Mouse (Mus musculus): ENCODE measurements around the gene Wdr62.
A peak's percentile ranks its signal among the peaks of the same experiment; 100 is the strongest.
"Not testable (repeated sequence)": the region's sequence is repeated elsewhere in the genome, so short reads cannot be mapped to it uniquely, and the experiment has no call there.

The Wdr62 gene

DNA sequence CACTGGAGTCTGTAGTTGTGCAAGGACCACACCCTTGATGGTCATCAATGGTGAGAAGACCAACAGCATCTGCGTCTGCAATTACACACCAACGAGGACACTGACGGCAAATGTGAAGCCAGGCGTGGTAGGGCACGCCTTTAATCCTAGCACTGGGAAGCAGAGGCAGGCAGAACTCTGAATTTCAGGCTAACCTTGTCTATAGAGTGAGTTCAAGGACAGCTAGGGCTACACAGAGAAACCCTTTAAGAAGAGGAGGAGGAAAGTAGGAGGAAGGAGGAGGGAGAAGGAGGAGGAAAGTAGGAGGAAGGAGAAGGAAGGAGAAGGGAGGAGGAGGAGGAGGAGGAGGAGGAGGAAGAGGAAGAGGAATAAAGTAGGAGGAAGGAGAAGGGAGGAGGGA is 14.7 kb downstream of the Wdr62 start:
- no peak for DNase-seq (ENCODE audit: low read depth)

DNA sequence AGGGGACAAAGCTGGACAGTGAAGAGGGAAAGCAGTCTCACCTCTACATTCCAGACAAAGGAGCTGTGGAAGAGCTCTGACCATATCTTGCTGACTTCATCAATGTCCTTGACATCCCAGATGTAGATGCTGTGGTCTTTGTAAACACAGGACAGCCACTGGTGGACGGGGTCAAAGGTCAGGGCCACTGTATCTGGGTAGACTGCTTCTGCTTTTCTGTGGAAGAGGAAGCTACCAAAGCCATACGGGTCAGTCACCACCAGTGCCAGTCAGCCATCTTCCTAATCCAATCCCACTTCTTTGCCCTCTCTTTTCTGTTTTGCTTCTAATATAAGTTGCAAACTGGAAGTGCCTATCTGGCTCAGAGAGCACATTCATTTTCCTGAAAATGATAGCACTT is 15.2 kb downstream of the Wdr62 start:
- peak; percentile 65 for DNase-seq (ENCODE audit: low read depth)

DNA sequence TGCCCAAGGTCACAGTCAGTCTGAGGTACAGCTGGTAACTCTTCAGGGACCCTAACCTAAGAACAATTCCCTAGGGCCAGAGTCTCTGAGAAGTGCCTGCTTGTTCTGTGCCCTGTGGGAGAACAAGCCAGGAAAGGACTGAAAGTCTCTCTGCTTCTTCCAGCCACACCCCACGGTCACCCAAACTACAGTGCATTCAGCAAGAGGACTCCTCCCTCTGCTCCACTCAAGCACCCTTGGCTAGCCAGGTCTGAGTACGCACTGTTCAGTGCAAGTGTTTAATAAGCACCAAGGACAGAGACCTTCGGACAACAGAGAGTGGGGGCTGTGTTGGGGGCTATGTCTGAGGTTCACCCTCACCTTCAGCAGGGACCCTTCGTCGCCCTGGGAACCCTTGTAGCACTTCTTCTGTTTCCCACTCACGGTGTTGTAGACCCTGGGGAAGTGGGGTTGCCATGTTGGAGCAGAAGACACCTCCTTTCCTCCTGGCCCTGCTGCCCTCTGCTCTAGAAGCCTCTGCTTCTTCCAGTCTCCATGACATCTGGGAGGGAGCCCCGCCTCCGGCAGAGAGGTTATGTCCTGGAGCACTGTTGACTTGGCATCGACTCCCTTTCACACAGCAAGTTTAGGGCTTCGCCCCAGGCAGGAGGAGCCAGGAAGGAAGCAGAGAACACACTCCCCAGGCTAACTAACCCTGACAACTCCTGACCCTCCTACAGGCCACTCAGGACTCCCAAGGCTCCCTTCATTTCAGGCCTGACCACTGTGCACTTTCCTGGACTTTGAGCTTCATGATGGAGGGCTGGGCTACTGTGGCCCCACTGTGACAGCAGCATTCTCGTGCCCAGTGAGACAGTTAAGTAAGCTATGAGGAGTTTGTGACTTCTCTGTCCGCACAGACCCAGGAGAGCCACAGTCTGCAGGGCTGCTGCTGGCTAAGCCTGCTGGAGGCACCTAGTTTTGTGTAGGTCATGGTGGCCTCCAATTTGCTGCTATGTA is 28.0 kb downstream of the Wdr62 start:
- DNase-seq (ENCODE audit: low read depth), result no peak

GRCm38 (mm10) chr7:30237374-30237773 is 42.8 kb downstream of the Wdr62 start:
- DNase-seq (ENCODE audit: low read depth), result not testable (repeated sequence)

DNA sequence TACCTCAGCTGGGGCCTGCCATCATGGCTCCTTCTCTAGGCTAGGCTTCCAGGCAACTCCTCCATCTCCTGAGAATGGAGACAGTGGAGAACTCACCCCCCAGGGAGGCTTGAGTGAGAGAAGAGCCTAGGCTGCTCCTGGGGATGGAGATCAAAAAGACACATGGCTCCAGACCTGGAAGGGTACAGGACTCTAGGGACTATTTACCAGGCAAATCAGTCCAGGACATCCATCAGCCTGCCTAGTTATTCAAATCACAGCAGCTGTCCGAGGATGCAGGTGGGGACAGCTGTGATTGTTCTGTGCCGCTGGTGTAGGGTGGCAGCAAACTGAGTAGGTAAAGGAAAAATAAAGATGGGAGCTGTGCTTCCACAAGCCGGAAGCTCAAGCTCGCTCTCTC is 44.6 kb downstream of the Wdr62 start, which contains the start of gene Ovol3:
Gene Ovol3, minus strand, starts transcription at position 101 of the 400 bp plus-strand sequence.
- no peak for DNase-seq (ENCODE audit: low read depth)

DNA sequence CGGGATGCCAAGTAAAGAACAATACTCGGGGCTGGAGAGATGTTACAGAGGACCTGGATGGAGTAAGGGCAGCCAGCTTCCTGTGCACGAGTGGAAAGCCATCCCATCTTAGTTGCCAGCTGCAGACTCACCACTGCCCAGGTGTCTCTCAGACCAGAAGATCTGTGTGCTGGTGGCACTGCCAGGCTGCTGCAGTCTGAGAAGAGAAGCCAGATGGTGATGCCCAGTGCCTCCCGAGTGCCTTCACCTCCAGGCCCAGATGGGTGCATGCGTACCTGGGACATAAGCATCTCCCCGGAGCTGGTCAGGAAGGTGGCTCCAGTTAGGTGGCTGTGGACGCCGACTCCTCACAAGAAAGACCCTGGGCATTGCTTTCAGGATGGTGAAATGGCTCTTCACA is 45.1 kb downstream of the Wdr62 start:
- DNase-seq (ENCODE audit: low read depth), result no peak

GRCm38 (mm10) chr7:30234276-30234858 is 45.9 kb downstream of the Wdr62 start:
- DNase-seq (ENCODE audit: low read depth), result no peak

DNA sequence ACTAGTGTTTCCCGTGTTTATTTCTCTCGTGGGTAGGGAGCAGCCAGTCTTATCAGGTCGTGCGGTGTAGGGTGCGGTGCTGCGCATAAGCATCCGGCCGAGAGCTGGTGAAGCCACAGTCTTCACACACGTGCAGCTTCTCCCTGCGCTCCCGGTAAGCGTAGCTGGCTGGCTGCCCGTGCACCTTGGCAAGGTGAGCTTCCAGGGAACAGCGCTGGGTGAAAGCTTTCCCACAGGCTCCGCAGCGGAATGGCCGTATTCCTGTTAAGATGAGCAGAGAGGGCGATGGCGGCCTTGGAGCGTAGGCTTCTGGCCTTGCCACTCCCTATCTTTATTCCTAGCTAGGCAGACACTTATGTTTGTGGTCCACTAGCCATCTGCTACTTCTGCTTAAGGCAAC is 46.8 kb downstream of the Wdr62 start:
- no peak for DNase-seq (ENCODE audit: low read depth)

GRCm38 (mm10) chr7:30232631-30233148 is 47.5 kb downstream of the Wdr62 start:
- peak; percentile 78 for DNase-seq (ENCODE audit: low read depth)

DNA sequence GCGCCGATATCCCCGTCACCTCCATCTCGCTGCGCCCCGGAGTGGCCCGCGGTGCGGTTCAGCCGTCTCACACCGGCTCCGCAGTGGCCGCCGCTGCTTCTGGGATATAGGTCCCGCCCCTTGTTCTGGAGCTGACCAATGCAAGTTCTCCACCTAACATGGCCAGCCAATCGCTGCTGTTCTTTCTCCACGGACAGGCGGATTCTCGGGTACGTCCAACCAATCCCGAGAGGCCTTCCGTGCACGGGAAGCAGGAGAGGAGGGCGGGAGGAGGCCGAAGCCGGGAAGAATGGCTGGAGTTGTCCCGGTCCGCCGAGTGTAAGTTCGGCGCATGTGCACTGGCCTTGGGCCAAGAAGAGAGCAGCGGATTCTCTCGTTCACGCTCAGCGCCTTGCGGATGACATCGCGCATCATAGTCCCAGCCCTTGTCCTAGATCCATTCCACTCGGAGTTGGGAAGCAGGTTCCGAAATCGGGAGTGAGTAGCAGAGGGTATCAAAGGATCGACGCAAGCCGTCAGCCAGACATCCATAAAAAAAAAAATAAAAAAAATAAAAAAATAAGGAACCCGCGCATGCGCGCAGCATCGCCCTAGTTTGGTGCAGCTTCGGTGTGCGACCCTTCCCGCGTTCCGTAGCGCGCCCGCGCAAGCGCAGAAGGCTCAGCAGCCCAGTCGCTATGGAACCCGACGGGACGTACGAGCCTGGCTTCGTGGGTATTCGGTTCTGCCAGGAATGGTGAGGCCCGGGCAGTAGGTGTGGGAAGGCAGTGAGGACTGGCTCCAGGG is 48.4 kb downstream of the Wdr62 start, which contains the start of the genes Polr2i and Tbcb:
Gene Polr2i, plus strand, starts transcription at position 280 of the 786 bp plus-strand sequence.
Gene Tbcb, minus strand, starts transcription at position 604 of the 786 bp plus-strand sequence.
- peak; percentile 99 for DNase-seq (ENCODE audit: low read depth)

DNA sequence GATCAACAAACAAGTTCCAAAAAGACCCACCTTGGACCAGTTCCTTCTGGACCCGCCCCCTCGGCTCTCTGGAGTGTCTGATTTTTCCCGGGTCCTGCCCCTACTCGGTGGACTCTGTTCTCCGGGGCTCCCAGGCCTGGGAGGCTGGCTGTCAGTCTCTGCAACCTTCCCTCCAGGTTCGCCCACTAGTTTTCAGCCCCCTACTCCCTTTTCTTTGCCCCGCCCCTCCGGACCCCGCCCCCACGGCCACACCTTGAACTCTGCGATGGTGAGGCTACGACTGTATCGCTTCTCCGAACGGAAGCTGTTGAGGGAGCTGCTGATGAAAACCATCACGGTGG is 48.9 kb downstream of the Wdr62 start:
- no peak for DNase-seq (ENCODE audit: low read depth)

GRCm38 (mm10) chr7:30224206-30224605 is 56.0 kb downstream of the Wdr62 start:
- DNase-seq (ENCODE audit: low read depth), result no peak

DNA sequence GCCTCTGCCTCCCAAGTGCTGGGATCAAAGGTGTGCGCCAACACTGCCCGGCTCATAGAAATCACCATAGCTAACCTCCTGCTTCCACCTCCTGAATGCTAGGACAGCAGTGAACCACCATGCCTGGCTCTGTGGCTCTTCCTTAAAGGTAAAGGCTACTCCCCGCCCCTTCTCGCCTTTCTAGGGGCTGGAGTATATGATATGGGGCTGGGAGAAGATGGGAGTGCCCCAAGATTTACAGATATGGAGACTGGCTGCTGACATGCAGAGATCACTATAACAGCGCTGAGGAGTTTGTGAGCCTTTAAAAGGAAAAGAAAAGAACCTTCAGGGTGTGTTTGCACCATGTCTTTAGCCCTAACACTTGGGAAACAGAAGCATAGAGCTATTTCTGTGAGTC is 58.0 kb downstream of the Wdr62 start:
- no peak for DNase-seq (ENCODE audit: low read depth)

DNA sequence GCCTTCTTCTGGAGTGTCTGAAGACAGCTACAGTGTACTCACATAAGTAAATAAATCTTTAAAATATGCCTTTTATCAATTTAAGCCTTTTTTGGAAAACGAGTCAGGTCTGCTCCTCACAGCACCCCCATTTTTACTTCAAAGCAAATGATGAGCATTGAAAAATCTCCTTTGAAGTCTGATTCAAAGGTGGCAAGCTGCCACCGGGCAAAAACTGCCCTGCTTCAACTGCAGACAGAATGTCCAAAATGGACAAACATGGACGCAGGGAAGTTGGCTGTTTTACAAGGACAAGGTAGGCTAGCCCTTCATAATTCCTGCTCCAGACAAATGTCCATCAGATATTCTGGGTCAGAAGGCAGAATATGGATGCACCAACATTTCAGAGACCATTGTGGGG is 58.8 kb downstream of the Wdr62 start:
- DNase-seq (ENCODE audit: low read depth), result no peak

DNA sequence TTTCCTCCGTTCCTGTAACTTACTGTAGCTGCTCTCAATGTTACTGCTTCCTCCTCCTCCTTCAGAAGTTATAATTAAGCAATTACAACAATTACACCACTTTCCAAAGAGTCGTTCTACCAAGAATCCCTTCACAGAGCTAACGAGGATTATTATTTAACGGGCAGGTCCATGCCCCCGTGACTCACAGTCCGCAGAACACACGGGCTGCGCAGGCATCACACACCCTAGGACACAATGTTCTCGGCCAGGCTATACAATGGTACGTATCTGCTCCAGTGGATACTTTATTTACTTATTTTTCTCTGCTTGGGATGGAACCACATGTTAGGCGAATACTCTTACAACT is 60.2 kb downstream of the Wdr62 start:
- DNase-seq (ENCODE audit: low read depth), result no peak

- peak; percentile 43 for DNase-seq (ENCODE audit: low read depth)
These were observed 60.8 kb downstream of the Wdr62 start for GRCm38 (mm10) chr7:30219293-30220007.

- DNase-seq (ENCODE audit: low read depth), result no peak
These were observed 62.9 kb downstream of the Wdr62 start for GRCm38 (mm10) chr7:30217277-30217676.

DNA sequence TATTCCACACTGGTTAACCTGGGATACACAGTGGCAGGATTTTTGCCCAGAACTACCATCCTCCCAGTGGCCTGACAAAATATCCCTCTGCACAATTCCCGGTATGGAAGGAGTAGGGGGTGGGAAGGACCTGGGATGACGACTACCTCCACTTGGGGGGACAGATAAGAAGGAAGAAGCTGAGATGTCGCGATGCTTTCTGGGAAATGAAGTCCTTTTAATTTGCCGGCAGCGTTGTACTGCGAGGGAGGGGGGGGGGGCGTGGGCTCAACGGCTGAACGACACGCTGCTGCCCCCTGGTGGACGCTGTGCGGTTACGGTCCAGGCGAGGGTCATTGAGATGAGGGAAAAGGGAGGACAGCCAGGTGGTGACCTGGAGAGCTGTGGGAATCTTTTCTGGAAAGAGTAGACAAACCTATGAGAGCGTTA is 63.5 kb downstream of the Wdr62 start:
- DNase-seq (ENCODE audit: low read depth), result peak; percentile 91

GRCm38 (mm10) chr7:30215875-30216274 is 64.3 kb downstream of the Wdr62 start:
- no peak for DNase-seq (ENCODE audit: low read depth)

GRCm38 (mm10) chr7:30213881-30214280 is 66.3 kb downstream of the Wdr62 start:
- DNase-seq (ENCODE audit: low read depth), result no peak

GRCm38 (mm10) chr7:30211025-30211424 is 69.2 kb downstream of the Wdr62 start:
- DNase-seq (ENCODE audit: low read depth), result no peak

GRCm38 (mm10) chr7:30206364-30206763 is 73.9 kb downstream of the Wdr62 start:
- DNase-seq (ENCODE audit: low read depth), result not testable (repeated sequence)
